Comparison of ENCODE assay signal across 22 mouse cellular contexts in genomic region chr11:77061951-77062350, GRCm38 (mm10). TPM values are rescaled to one million over a fixed set of nuclear protein-coding genes. Genes with fewer than 3 reads are reported as not detected.
DNase-seq lines count a peak whose midpoint lies in the region; ATAC-seq and TF ChIP-seq lines count a peak whose summit lies in the region.
"Had no signal": no experiment of that assay in that cellular context is flagged by ENCODE, and none has a peak within 500 bp of the region (broad histone marks: within the 10 kb centered on the region; RNA-seq: fewer than 3 reads in every experiment).

No protein-coding gene starts in this region.

- no peak overlapping the region for H3K4me2 ChIP-seq in forebrain, embryonic 14.5 days (ENCODE audit: low read length)
- H3K4me2 ChIP-seq in forebrain, embryonic 16.5 days (ENCODE audit: low read length), result no peak overlapping the region
- H3K4me2 ChIP-seq in midbrain, embryonic 14.5 days (ENCODE audit: low read length), result no peak overlapping the region
- H3K4me2 ChIP-seq in midbrain, embryonic 11.5 days, result no peak overlapping the region
- no peak overlapping the region for H3K4me2 ChIP-seq in myocyte (ENCODE audit: low read depth)
- H3K4me2 ChIP-seq: embryonic facial prominence, embryonic 15.5 days; heart, embryonic 13.5 days; hindbrain, embryonic 12.5 days; midbrain, embryonic 15.5 days; neural tube, embryonic 15.5 days had no signal

- no peak overlapping the region for H3K27ac ChIP-seq in forebrain, embryonic 14.5 days (ENCODE audit: low read depth, low read length)
- no peak overlapping the region for H3K27ac ChIP-seq in forebrain, embryonic 16.5 days (ENCODE audit: low read length)
- no peak overlapping the region for H3K27ac ChIP-seq in midbrain, embryonic 14.5 days (replicated peaks; ENCODE audit: low read depth, low read length)
- H3K27ac ChIP-seq in midbrain, embryonic 11.5 days (ENCODE audit: low read depth, low read length), result no peak overlapping the region
- H3K27ac ChIP-seq: embryonic facial prominence, embryonic 15.5 days; heart, embryonic 13.5 days; hindbrain, embryonic 12.5 days; layer of hippocampus, adult 2 months; midbrain, embryonic 15.5 days; neural tube, embryonic 15.5 days had no signal

- H3K27me3 ChIP-seq in forebrain, embryonic 14.5 days (replicated peaks; ENCODE audit: control insufficient read depth, insufficient read depth, low read length), result no peaks in the 10 kb centered on the region
- no peaks in the 10 kb centered on the region for H3K27me3 ChIP-seq in forebrain, embryonic 16.5 days (replicated peaks; ENCODE audit: control insufficient read depth, insufficient read depth, low read length)
- H3K27me3 ChIP-seq in midbrain, embryonic 14.5 days (ENCODE audit: control insufficient read depth, insufficient read depth, low read length), result no peaks in the 10 kb centered on the region
- H3K27me3 ChIP-seq in midbrain, embryonic 11.5 days (ENCODE audit: control insufficient read depth, insufficient read depth, low read length), result no peaks in the 10 kb centered on the region
- no peaks in the 10 kb centered on the region for H3K27me3 ChIP-seq in myocyte (ENCODE audit: control insufficient read depth, insufficient read depth, insufficient read length)
- H3K27me3 ChIP-seq: embryonic facial prominence, embryonic 15.5 days; heart, embryonic 13.5 days; hindbrain, embryonic 12.5 days; midbrain, embryonic 15.5 days; neural tube, embryonic 15.5 days; Patski had no signal

- WGBS in forebrain, embryonic 14.5 days, result 59% methylated on average over 5 of the region's 5 CpGs
- WGBS in forebrain, embryonic 16.5 days, result 59% methylated on average over 5 of the region's 5 CpGs
- 71% methylated on average over 5 of the region's 5 CpGs for WGBS in midbrain, embryonic 14.5 days
- WGBS in midbrain, embryonic 11.5 days, result 83% methylated on average over 5 of the region's 5 CpGs

- no peak for ATAC-seq in forebrain, embryonic 14.5 days
- no peak for ATAC-seq in forebrain, embryonic 16.5 days
- no peak for ATAC-seq in midbrain, embryonic 14.5 days (ENCODE audit: low FRiP score, low TSS enrichment)
- no peak for ATAC-seq in midbrain, embryonic 11.5 days (ENCODE audit: low FRiP score)
- ATAC-seq: inflammation-experienced regulatory T-cells, adult 6 months; midbrain, embryonic 15.5 days; Patski had no signal

- no peak for TF ChIP-seq POLR2A in myocyte (IDR thresholded peaks at IDR 0.05; ENCODE audit: insufficient read length, low read depth)

- H3K9ac ChIP-seq in forebrain, embryonic 14.5 days (ENCODE audit: low read length), result no peak overlapping the region
- no peak overlapping the region for H3K9ac ChIP-seq in forebrain, embryonic 16.5 days (replicated peaks; ENCODE audit: low read depth, low read length)
- H3K9ac ChIP-seq in midbrain, embryonic 14.5 days (replicated peaks; ENCODE audit: low read length), result no peak overlapping the region
- no peak overlapping the region for H3K9ac ChIP-seq in midbrain, embryonic 11.5 days (ENCODE audit: low read length)
- H3K9ac ChIP-seq: embryonic facial prominence, embryonic 15.5 days; heart, embryonic 13.5 days; hindbrain, embryonic 12.5 days; midbrain, embryonic 15.5 days; neural tube, embryonic 15.5 days had no signal

- peak; percentile 7 for DNase-seq in forebrain, embryonic 14.5 days (ENCODE audit: low spot score)
- peak; percentile 40 for DNase-seq in heart, postnatal 4 days
- DNase-seq in heart, adult 9 months (ENCODE audit: low spot score in 2 of 2), result no peak
- DNase-seq in midbrain, embryonic 14.5 days, result peak; percentile 9
- no peak for DNase-seq in midbrain, embryonic 11.5 days (ENCODE audit: low spot score, missing footprints)
- DNase-seq in gastrocnemius, postnatal 10 days, result no peak
- DNase-seq: adrenal gland, postnatal 14 days; cerebellum, adult 11 months; cerebellum, postnatal 10 days; kidney, adult 9 months; liver; lung, postnatal 10 days had no signal

- H3K4me3 ChIP-seq in forebrain, embryonic 14.5 days (ENCODE audit: low read depth, low read length), result no peak overlapping the region
- no peak overlapping the region for H3K4me3 ChIP-seq in forebrain, embryonic 16.5 days (replicated peaks; ENCODE audit: low read length)
- H3K4me3 ChIP-seq in midbrain, embryonic 14.5 days (replicated peaks; ENCODE audit: low read depth, low read length), result no peak overlapping the region
- no peak overlapping the region for H3K4me3 ChIP-seq in midbrain, embryonic 11.5 days (ENCODE audit: low read depth, low read length)
- H3K4me3 ChIP-seq in myocyte, result no peak overlapping the region
- H3K4me3 ChIP-seq: embryonic facial prominence, embryonic 15.5 days; heart, embryonic 13.5 days; hindbrain, embryonic 12.5 days; layer of hippocampus, adult 2 months; midbrain, embryonic 15.5 days; neural tube, embryonic 15.5 days had no signal

- no peak overlapping the region for H3ac ChIP-seq in myocyte (ENCODE audit: control insufficient read depth, insufficient read length)

- peaks cover 50% of the 10 kb centered on the region for H3K79me2 ChIP-seq in myocyte (ENCODE audit: control insufficient read depth, insufficient read depth)

- no peaks in the 10 kb centered on the region for H3K4me1 ChIP-seq in forebrain, embryonic 14.5 days (ENCODE audit: control insufficient read depth, insufficient read depth, low read length)
- no peaks in the 10 kb centered on the region for H3K4me1 ChIP-seq in forebrain, embryonic 16.5 days (replicated peaks; ENCODE audit: control insufficient read depth, insufficient read depth, low read length)
- no peaks in the 10 kb centered on the region for H3K4me1 ChIP-seq in midbrain, embryonic 14.5 days (ENCODE audit: control insufficient read depth, insufficient read depth, low read length)
- H3K4me1 ChIP-seq in midbrain, embryonic 11.5 days (ENCODE audit: control insufficient read depth, insufficient read depth, low read length), result no peaks in the 10 kb centered on the region
- H3K4me1 ChIP-seq: embryonic facial prominence, embryonic 15.5 days; hindbrain, embryonic 12.5 days; midbrain, embryonic 15.5 days had no signal

- no peaks in the 10 kb centered on the region for H3K36me3 ChIP-seq in forebrain, embryonic 14.5 days (ENCODE audit: control insufficient read depth, insufficient read depth, low read length)
- H3K36me3 ChIP-seq in forebrain, embryonic 16.5 days (ENCODE audit: control insufficient read depth, insufficient read depth), result no peaks in the 10 kb centered on the region
- 0 out of 2 replicates have a peak, but pooled peaks cover 6% of the 10 kb centered on the region for H3K36me3 ChIP-seq in midbrain, embryonic 14.5 days (ENCODE audit: control insufficient read depth, insufficient read depth, low read length)
- H3K36me3 ChIP-seq in midbrain, embryonic 11.5 days (ENCODE audit: control insufficient read depth, insufficient read depth, low read length), result no peaks in the 10 kb centered on the region
- H3K36me3 ChIP-seq in myocyte (ENCODE audit: control insufficient read depth, insufficient read depth), result no peaks in the 10 kb centered on the region
- H3K36me3 ChIP-seq: midbrain, embryonic 15.5 days; neural tube, embryonic 15.5 days had no signal

- no peaks in the 10 kb centered on the region for H3K9me3 ChIP-seq in forebrain, embryonic 14.5 days (replicated peaks; ENCODE audit: control insufficient read depth, low read length)
- H3K9me3 ChIP-seq in forebrain, embryonic 16.5 days (ENCODE audit: control insufficient read depth, low read length), result no peaks in the 10 kb centered on the region
- no peaks in the 10 kb centered on the region for H3K9me3 ChIP-seq in midbrain, embryonic 14.5 days (ENCODE audit: control insufficient read depth, low read length)
- no peaks in the 10 kb centered on the region for H3K9me3 ChIP-seq in midbrain, embryonic 11.5 days (ENCODE audit: control insufficient read depth, low read length)
- H3K9me3 ChIP-seq: embryonic facial prominence, embryonic 15.5 days; heart, embryonic 13.5 days; hindbrain, embryonic 12.5 days; midbrain, embryonic 15.5 days; neural tube, embryonic 15.5 days had no signal

TF ChIP-seq in myocyte, 11 proteins besides CTCF, POLR2A, EP300 and RAD21:
- TF ChIP-seq USF1 (IDR thresholded peaks at IDR 0.05; ENCODE audit: low read depth) (peak; percentile 19), TCF3 (IDR thresholded peaks at IDR 0.05; ENCODE audit: insufficient read length, low read depth) (no peak)

RNA-seq across cellular contexts. Expression of gene Nsrp1, which starts 16.3 kb away (rescaled TPM):
- polyA plus RNA-seq in forebrain, embryonic 14.5 days (2014; fragmentation: Nextera tagmentation; extraction: Ambion mirVana), result 38.7 and 51.0 TPM in 2 replicates
- 50.2 and 50.9 TPM in 2 replicates for polyA plus RNA-seq in forebrain, embryonic 16.5 days (2015; fragmentation: Nextera tagmentation; extraction: Ambion mirVana)
- 10 to 100 TPM; 14.9 to 15.2 TPM for total RNA-seq in heart, postnatal 4 days (2021)
- polyA plus RNA-seq in midbrain, embryonic 14.5 days (2014; fragmentation: Nextera tagmentation; extraction: Ambion mirVana), result 50.5 and 54.7 TPM in 2 replicates
- 56.2 and 58.2 TPM in 2 replicates for polyA plus RNA-seq in midbrain, embryonic 11.5 days (2014; fragmentation: Nextera tagmentation; extraction: Ambion mirVana)
- 2.9 TPM for polyA plus RNA-seq in myocyte (2012; fragmentation: generic; extraction: Trizol)
- 10 to 100 TPM; 12.4 to 18.0 TPM for total RNA-seq in gastrocnemius, postnatal 10 days (2021)

Comparison
In these comparisons a context has a peak if more than half of its experiments do, and no peak if none do; other contexts are left out.
1. DNase-seq: peak in forebrain, embryonic 14.5 days (single experiment), heart, postnatal 4 days (single experiment) and midbrain, embryonic 14.5 days (single experiment); none in heart, adult 9 months (0 of 2), midbrain, embryonic 11.5 days (single experiment) and gastrocnemius, postnatal 10 days (single experiment).
2. RNA of gene Nsrp1, which starts 16.3 kb away (polyA plus RNA-seq): 56.2 to 58.2 TPM in midbrain, embryonic 11.5 days, 38.7 to 51.0 TPM in forebrain, embryonic 14.5 days, 50.2 to 50.9 TPM in forebrain, embryonic 16.5 days and 50.5 to 54.7 TPM in midbrain, embryonic 14.5 days; 2.9 TPM in myocyte (single experiment); every median in the first group is over 10 times any median in the second.